Mouse (Mus musculus): Measurements from ENCODE around the gene Trim24. TPM values are rescaled to one million over a fixed set of nuclear protein-coding genes. Genes with fewer than 3 reads are reported as not detected.

Gene Trim24
- polyA plus RNA-seq, 1 experiment from 2014 or later: 8.8 TPM

GRCm38 (mm10) chr6:37873731-37874130, 3.1 kb downstream of the Trim24 start:
- Histone ChIP-seq H3K4me3 (no peak overlapping the region), H3K9me3 (replicated peaks) (peaks cover 44% of the 10 kb centered on the region), H3K9ac (no peak overlapping the region), H3K36me3 (peaks cover 62% of the 10 kb centered on the region), H3K27me3 (replicated peaks) (no peaks in the 10 kb centered on the region), H3K27ac (no peak overlapping the region), H3K4me1 (peaks cover 13% of the 10 kb centered on the region), H3K4me2 (no peak overlapping the region)
- ATAC-seq: no peak

GRCm38 (mm10) chr6:37878206-37878605, 7.6 kb downstream of the Trim24 start:
- Histone ChIP-seq H3K27me3 (replicated peaks) (no peaks in the 10 kb centered on the region), H3K4me1 (no peaks in the 10 kb centered on the region), H3K4me2 (no peak overlapping the region), H3K36me3 (peaks cover 70% of the 10 kb centered on the region), H3K27ac (no peak overlapping the region), H3K4me3 (no peak overlapping the region), H3K9me3 (replicated peaks) (peaks cover 34% of the 10 kb centered on the region), H3K9ac (no peak overlapping the region)
- ATAC-seq: no peak
- WGBS (ENCODE audit: insufficient replicate concordance): 88% methylated on average over 1 of the region's 1 CpGs

- H3K9ac ChIP-seq: no peak overlapping the region
- no peak overlapping the region for H3K27ac ChIP-seq
- peaks cover 48% of the 10 kb centered on the region for H3K36me3 ChIP-seq
- whole genome bisulfite sequencing (ENCODE audit: insufficient replicate concordance): 86% methylated on average over 3 of the region's 3 CpGs
- H3K4me2 ChIP-seq: no peak overlapping the region
- peaks cover 11% of the 10 kb centered on the region for H3K9me3 ChIP-seq (replicated peaks)
- no peaks in the 10 kb centered on the region for H3K4me1 ChIP-seq
- H3K27me3 ChIP-seq (replicated peaks): no peaks in the 10 kb centered on the region
- no peak overlapping the region for H3K4me3 ChIP-seq
- ATAC-seq: no peak
Measured at GRCm38 (mm10) chr6:37880586-37880985, 10.0 kb downstream of the Trim24 start.

- H3K9me3 ChIP-seq (replicated peaks): 0 out of 2 replicates have a peak, but pooled peaks cover 6% of the 10 kb centered on the region
- no peak overlapping the region for H3K4me3 ChIP-seq
- 70% methylated on average over 2 of the region's 2 CpGs for WGBS (ENCODE audit: insufficient replicate concordance)
- no peak overlapping the region for H3K9ac ChIP-seq
- no peak for ATAC-seq
- no peak overlapping the region for H3K4me2 ChIP-seq
- no peak overlapping the region for H3K27ac ChIP-seq
- no peaks in the 10 kb centered on the region for H3K27me3 ChIP-seq (replicated peaks)
- no peaks in the 10 kb centered on the region for H3K4me1 ChIP-seq
- H3K36me3 ChIP-seq: 0 out of 2 replicates have a peak, but pooled peaks cover 4% of the 10 kb centered on the region
Measured at GRCm38 (mm10) chr6:37893586-37893985, 23.0 kb downstream of the Trim24 start.

- 0 out of 2 replicates have a peak, but pooled peaks cover 4% of the 10 kb centered on the region for H3K36me3 ChIP-seq
- no peak overlapping the region for H3K9ac ChIP-seq
- no peak for ATAC-seq
- H3K4me1 ChIP-seq: no peaks in the 10 kb centered on the region; the same call in 1 of the 2 replicates
- no peak overlapping the region for H3K27ac ChIP-seq
- no peak overlapping the region for H3K4me2 ChIP-seq
- WGBS (ENCODE audit: insufficient replicate concordance): 76% methylated on average over 5 of the region's 5 CpGs
- H3K4me3 ChIP-seq: no peak overlapping the region
- 0 out of 2 replicates have a peak, but pooled peaks cover 6% of the 10 kb centered on the region for H3K9me3 ChIP-seq (replicated peaks)
- no peaks in the 10 kb centered on the region for H3K27me3 ChIP-seq (replicated peaks)
Measured at GRCm38 (mm10) chr6:37895646-37896435, 25.2 kb downstream of the Trim24 start.

GRCm38 (mm10) chr6:37900221-37900620, 29.6 kb downstream of the Trim24 start:
- H3K27ac ChIP-seq: no peak overlapping the region
- H3K36me3 ChIP-seq: peaks cover 13% of the 10 kb centered on the region
- H3K27me3 ChIP-seq (replicated peaks): no peaks in the 10 kb centered on the region
- H3K4me3 ChIP-seq: no peak overlapping the region
- 90% methylated on average over 2 of the region's 2 CpGs for WGBS (ENCODE audit: insufficient replicate concordance)
- H3K4me2 ChIP-seq: no peak overlapping the region
- no peaks in the 10 kb centered on the region; the same call in 1 of the 2 replicates for H3K4me1 ChIP-seq
- ATAC-seq: no peak
- H3K9ac ChIP-seq: no peak overlapping the region
- H3K9me3 ChIP-seq (replicated peaks): no peaks in the 10 kb centered on the region

- Histone ChIP-seq H3K4me3 (no peak overlapping the region), H3K9me3 (replicated peaks) (no peaks in the 10 kb centered on the region), H3K27me3 (replicated peaks) (no peaks in the 10 kb centered on the region), H3K4me1 (no peaks in the 10 kb centered on the region; the same call in 1 of the 2 replicates), H3K27ac (no peak overlapping the region), H3K9ac (no peak overlapping the region), H3K4me2 (no peak overlapping the region), H3K36me3 (peaks cover 27% of the 10 kb centered on the region)
- no peak for ATAC-seq
- 76% methylated on average over 2 of the region's 2 CpGs for WGBS (ENCODE audit: insufficient replicate concordance)
Measured at GRCm38 (mm10) chr6:37901791-37902190, 31.2 kb downstream of the Trim24 start.

- Histone ChIP-seq H3K4me1 (no peaks in the 10 kb centered on the region; the same call in 1 of the 2 replicates), H3K27me3 (replicated peaks) (no peaks in the 10 kb centered on the region), H3K9ac (no peak overlapping the region), H3K4me2 (no peak overlapping the region), H3K36me3 (peaks cover 33% of the 10 kb centered on the region), H3K9me3 (replicated peaks) (no peaks in the 10 kb centered on the region), H3K4me3 (no peak overlapping the region), H3K27ac (no peak overlapping the region)
- WGBS (ENCODE audit: insufficient replicate concordance): 63% methylated on average over 1 of the region's 1 CpGs
- ATAC-seq: no peak
Measured at GRCm38 (mm10) chr6:37903810-37904209, 33.2 kb downstream of the Trim24 start.

- Histone ChIP-seq H3K27me3 (replicated peaks) (no peaks in the 10 kb centered on the region), H3K9me3 (replicated peaks) (no peaks in the 10 kb centered on the region), H3K4me2 (no peak overlapping the region), H3K4me3 (no peak overlapping the region), H3K9ac (no peak overlapping the region), H3K27ac (no peak overlapping the region), H3K4me1 (no peaks in the 10 kb centered on the region), H3K36me3 (peaks cover 42% of the 10 kb centered on the region)
- ATAC-seq: no peak
- WGBS (ENCODE audit: insufficient replicate concordance): 86% methylated on average over 2 of the region's 2 CpGs
Measured at GRCm38 (mm10) chr6:37913525-37913924, 42.9 kb downstream of the Trim24 start.

GRCm38 (mm10) chr6:37925104-37925503, 54.5 kb downstream of the Trim24 start:
- Histone ChIP-seq H3K9me3 (replicated peaks) (no peaks in the 10 kb centered on the region), H3K36me3 (peaks cover 60% of the 10 kb centered on the region), H3K9ac (no peak overlapping the region), H3K4me1 (no peaks in the 10 kb centered on the region), H3K27ac (no peak overlapping the region), H3K27me3 (replicated peaks) (no peaks in the 10 kb centered on the region), H3K4me2 (no peak overlapping the region), H3K4me3 (no peak overlapping the region)
- 84% methylated on average over 1 of the region's 1 CpGs for WGBS (ENCODE audit: insufficient replicate concordance)
- no peak for ATAC-seq

- Histone ChIP-seq H3K9me3 (replicated peaks) (no peaks in the 10 kb centered on the region), H3K4me2 (no peak overlapping the region), H3K4me3 (no peak overlapping the region), H3K27ac (no peak overlapping the region), H3K4me1 (no peaks in the 10 kb centered on the region), H3K9ac (no peak overlapping the region), H3K27me3 (replicated peaks) (no peaks in the 10 kb centered on the region), H3K36me3 (peaks cover 66% of the 10 kb centered on the region)
- ATAC-seq: no peak
- WGBS (ENCODE audit: insufficient replicate concordance): 72% methylated on average over 1 of the region's 1 CpGs
Measured at GRCm38 (mm10) chr6:37926751-37927150, 56.1 kb downstream of the Trim24 start.

- Histone ChIP-seq H3K27ac (no peak overlapping the region), H3K9ac (no peak overlapping the region), H3K36me3 (peaks cover 35% of the 10 kb centered on the region), H3K9me3 (replicated peaks) (no peaks in the 10 kb centered on the region), H3K4me2 (no peak overlapping the region), H3K27me3 (replicated peaks) (no peaks in the 10 kb centered on the region), H3K4me1 (no peaks in the 10 kb centered on the region), H3K4me3 (no peak overlapping the region)
- ATAC-seq: no peak
- 73% methylated on average over 6 of the region's 6 CpGs for WGBS (ENCODE audit: insufficient replicate concordance)
Measured at GRCm38 (mm10) chr6:37936498-37936897, 65.9 kb downstream of the Trim24 start.

Data from liver, embryonic 12.5 days (tissue).